Mouse (Mus musculus) left cerebral cortex, postnatal 14 days (tissue): ENCODE measurements around the gene Ush2a. TPM values are rescaled to one million over a fixed set of nuclear protein-coding genes. Genes with fewer than 3 reads are reported as not detected.

Experiments
- DNase-seq, 2 experiments: peaks; one replicate each; pipeline ENCODE4 v3.0.0; 2021 to 2022; ENCODE audit warnings: low spot score in 2 of 2, mixed read lengths in 1 of 2
- intact Hi-C: fragments of 180-260 bp; cut with DNase I; formaldehyde crosslinking; loops from one replicate; pipeline ENCODE4 v1.15.1; 2025
- total RNA-seq, 2 experiments: library from RNA; stranded (reverse); gene quantifications; 2 replicates each; pipeline ENCODE4 v1.2.3; 2021

The Ush2a gene
- total RNA-seq, 2 experiments from 2014 or later, result 0.09 to 0.23 TPM

DNA sequence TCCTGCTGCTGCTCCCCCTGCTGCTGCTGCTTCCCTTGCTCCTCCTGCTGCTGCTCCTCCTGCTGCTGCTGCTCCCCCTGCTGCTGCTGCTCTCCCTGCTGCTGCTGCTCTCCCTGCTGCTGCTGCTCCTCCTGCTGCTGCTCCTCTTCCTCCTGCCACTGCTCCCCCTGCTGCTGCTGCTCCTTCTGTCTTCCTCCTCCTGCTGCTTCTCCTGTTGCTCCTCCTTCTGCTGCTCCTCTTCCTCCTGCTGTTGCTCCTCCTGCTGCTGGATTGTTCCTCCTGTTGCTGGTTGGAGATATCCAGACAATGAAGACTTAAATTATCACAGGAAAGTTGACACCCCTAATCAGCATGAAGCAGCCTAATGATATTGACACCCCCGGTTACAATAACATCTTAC is 123.4 kb downstream of the Ush2a start:
- intact Hi-C loops, result no loop called here
- DNase-seq, result no peak

GRCm38 (mm10) chr1:188385733-188386261 is 124.0 kb downstream of the Ush2a start:
- intact Hi-C loops, result no loop called here

DNA sequence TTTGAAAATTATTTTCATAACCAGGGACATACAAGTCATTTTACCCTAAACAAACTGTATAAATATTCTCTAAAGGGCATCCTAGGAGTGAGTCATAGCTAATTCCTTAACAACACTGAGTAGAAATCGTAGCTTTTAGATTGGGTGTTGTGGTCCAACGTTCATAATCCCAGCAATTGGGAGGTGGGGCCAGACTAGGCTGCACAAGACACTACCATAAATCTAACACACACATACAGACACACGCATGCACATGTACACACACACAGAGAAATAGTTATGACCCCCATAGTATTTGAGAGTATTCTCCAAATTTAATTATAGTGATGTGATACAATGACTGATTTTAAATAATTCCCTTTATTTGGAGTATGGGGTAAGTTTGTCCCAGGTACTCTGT is 125.5 kb downstream of the Ush2a start:
- intact Hi-C loops, result no loop called here
- no peak for DNase-seq

More at GRCm38 (mm10) chr1:188385733-188386261, 124.0 kb downstream of the Ush2a start:
- DNase-seq, result no peak

DNA sequence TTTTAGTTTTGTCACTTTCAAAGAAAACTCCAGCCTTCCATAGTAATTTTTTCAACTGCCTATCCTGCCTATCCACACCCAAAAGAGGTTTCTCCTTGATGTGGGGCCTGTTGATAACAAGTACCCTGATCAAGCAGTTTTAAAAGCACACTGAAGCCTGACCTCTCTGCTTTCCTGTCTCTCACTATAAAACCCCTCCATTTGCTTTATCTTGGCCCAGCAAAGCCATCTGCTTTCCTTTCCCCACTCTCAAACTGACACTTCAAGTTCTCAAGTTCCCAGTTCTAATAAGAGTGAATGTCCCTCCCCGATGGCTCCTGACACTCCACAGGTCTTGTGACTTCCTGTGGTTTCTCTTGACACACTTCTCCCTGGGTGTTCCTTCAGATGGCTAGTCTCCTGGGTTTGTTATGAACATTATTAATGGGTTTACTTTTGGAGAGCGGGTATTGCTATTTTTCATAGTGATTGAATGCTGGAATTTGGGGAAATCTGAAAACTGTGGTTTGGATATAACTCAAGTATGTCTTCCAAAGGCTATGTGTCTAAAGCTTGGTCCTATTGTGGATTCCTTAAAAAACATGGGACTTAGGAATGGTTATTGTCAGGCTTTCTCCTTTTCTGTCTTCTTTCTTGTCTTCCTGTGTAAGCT is 126.1 kb downstream of the Ush2a start:
- DNase-seq, result no peak
- intact Hi-C loops, result no loop called here

GRCm38 (mm10) chr1:188390080-188390479 is 128.3 kb downstream of the Ush2a start:
- DNase-seq, result no peak
- intact Hi-C loops, result no loop called here

GRCm38 (mm10) chr1:188407176-188407575 is 145.4 kb downstream of the Ush2a start:
- DNase-seq, result no peak
- intact Hi-C loops, result no loop called here

DNA sequence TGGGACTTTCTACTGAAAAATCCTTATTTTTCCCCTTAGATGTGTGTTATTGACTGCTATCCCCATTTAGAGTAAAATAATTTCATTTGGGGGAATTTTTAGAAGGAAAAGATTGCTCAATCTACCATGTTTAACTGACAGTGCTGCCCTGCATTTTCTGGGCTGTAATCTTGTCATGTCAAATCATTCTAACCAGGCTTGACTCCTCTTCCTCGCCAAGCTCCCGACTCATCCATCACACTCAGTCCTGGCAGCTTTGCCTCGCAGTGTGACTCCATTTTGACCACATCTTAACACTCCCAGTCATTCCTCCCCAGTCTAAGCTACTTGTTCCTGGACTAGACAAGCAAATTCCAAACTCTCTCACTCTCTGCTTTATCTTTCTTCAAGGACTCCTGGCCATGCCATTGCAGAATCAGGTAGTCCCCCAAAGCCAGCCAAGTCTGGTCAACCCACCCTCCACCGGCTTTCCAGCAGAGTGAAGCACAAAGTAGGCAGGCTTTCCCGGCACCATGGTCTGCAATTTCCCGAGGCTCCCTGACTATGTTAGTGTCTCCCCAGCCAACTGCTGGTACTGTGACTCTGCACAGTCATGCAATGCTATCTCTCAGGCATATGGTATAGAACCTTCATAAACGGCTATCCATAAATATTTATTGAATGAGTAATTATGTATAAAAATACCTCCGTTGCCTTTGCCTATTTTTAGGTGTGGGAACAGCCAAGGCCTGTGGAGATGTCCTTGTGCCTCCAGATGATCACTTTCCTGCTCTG is 146.0 kb downstream of the Ush2a start:
- no peak for DNase-seq
- intact Hi-C loops, result no loop called here

- DNase-seq, result no peak
- intact Hi-C loops, result no loop called here
Measured at GRCm38 (mm10) chr1:188410547-188410946, 148.7 kb downstream of the Ush2a start.

DNA sequence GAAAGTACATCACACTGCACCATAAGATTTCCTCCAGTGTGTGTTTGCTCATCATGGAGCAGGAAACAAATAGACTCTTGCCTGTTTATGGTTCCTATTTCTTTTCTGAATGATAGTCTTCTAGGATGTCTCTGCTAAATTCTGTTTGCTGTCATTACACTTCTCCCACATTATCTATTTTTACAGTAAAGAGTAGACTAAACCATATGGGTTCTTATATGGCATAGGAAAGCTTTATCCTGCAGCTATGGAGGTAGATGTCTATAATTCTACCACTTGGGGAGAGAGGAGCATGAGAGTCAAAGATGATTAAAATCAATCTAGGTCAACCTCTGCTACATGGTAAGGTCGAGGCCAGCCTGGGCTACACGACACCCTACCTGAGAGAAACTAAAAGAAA is 158.7 kb downstream of the Ush2a start:
- intact Hi-C loops, result no loop called here
- peak in 1 of 2 experiments; percentile 13 for DNase-seq

DNA sequence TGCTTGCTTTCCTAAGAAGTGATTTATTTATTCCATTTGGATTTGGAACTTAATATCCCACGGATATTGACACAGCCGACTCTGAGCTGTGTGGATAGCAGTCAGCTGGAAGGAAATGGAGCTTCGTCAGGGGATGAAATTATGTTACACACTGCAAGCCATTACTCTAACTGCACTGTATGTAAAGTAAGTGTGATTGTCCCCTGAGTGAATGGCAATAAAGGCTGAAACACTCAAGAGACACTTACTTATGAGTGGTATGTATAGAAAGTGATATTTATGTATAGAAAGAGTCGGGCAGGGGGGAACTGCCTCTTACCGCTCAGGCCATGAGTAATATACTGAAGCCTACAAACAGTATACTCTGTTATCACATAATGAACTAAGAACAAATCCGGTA is 166.3 kb downstream of the Ush2a start:
- intact Hi-C loops, result no loop called here
- DNase-seq, result no peak

GRCm38 (mm10) chr1:188430689-188431088 is 168.9 kb downstream of the Ush2a start:
- no peak for DNase-seq
- intact Hi-C loops, result no loop called here

DNA sequence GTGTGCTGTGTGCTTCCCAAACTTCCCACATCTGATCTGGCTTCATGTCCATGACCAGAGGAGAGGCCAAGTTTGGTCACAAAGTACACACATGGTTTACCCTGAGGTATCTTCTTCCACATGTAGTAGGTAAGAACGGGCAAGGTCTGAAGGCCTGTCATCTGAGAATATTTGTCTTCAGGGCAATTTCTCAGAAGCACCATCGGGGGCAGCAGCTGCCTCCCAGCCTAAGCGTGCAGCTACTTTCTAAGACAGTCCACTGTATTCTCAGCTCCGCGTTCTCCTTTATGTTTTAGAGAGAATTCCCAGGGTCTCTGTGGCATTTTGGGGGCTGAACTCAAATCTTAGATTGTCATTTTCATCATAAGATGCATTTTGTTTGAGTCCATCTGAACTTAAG is 186.1 kb downstream of the Ush2a start:
- intact Hi-C loops, result no loop called here
- DNase-seq, result no peak

DNA sequence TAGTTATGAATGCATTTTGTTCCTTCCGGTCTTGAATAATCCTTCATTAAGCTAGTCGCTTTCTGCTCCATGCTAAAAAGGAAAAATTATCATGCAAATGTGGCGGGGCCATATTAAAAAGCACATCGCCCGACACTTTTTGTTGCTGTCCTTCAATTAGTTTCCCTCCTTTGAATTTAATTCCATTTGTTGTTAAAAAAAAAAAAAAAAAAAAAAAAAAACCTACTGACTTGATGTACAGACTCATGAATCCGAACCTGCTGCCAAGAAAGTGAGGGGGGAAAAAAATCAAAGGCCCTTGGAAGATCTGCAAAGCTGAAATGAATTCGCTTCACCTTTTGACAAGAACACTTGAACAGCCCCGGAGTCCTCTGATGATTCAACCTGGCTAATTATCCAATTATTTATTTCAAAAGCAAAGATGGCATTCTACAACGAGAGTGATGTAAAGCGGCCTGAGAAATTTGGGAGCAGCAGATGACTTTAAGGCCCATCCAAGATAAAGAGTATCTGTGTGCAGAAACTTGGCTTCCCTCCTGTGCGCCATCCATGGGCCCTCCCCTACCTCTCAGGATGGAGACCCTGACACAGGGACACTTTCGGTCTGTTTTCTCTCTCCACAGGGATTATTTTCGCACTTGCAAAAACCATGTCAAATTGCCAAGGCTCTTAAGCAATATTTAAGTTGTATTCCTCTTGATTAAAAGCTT is 194.8 kb downstream of the Ush2a start:
- intact Hi-C loops, result no loop called here
- no peak for DNase-seq

DNA sequence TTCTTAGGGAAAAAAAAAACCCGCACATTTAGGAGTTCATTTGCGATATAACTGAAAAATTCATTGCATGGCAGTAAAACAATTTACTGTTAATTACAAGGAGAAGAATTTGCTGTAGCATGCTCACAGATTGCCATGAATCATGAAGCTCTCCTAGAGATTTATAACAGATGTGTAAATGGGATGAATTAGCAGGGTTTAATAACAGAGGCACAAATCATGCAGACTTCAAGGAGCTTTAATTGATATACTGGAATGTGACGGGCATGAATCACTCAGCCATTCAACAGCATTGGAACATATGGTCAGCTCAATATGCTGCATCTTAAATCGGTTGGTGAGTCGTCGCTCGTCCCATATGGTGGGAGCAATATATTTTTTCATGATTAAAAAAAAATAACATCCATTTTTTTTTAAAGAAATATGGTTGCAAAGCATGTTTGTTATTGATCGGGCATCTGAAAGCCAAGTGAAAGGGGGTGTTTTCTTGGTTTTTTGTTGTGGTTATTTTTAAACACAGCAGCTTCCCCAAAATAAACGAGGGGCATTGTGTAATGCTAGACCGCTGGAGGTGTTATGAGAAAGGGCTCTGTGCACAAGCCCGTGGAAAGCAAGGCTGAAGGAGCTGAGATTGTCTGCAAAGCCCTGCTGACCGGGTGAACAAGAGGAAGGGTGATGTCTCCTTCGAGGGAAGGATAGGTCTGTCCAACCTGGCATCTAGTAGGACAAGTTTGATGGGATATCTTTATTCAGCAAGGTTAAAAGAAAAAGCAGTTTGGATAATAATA is 195.6 kb downstream of the Ush2a start:
- DNase-seq, result no peak
- intact Hi-C loops, result no loop called here

GRCm38 (mm10) chr1:188461203-188461602 is 199.4 kb downstream of the Ush2a start:
- intact Hi-C loops, result no loop called here
- no peak for DNase-seq

DNA sequence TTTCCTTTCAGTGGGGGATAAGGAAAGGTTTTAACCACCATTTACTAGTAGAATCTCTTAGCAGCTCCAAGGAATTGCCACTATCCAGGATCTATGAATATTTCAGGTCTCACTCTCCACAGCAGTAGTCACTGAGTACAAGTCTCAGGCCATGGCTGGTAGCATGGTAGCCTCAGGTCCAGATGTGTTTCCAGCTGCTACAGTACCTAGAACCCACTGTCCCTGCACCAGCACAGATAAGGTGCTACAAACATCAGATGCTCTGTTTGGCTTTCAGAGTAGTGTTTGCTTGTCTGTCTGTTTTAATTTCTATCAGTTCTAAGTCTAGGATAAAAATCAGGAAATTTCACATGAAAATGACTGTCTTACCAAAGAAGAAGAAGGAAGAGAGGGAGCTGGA is 202.8 kb downstream of the Ush2a start:
- DNase-seq, result no peak
- intact Hi-C loops, result no loop called here

GRCm38 (mm10) chr1:188468371-188468783 is 206.6 kb downstream of the Ush2a start:
- peak; percentile 13 to 19 for DNase-seq
- intact Hi-C loops, result no loop called here

DNA sequence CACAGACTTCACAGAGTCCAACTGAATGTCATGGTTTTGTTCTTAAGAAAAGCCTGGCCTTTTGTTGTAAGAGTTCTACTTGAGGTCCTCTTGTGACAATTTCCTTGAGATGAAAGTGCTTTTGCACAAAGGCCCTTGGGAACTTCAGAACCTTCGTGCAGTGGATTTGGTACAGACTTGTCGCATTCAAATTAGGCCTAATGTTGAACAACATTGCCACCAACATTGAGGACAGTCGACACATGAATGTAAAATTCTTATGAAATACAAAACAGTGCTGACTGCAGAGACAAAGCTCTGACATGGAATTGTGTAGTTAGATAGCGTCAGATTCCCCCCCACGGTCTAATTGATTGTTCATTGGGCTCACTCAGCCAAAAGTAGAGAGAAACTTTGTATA is 243.1 kb downstream of the Ush2a start:
- no peak for DNase-seq
- intact Hi-C loops, result no loop called here

GRCm38 (mm10) chr1:188518792-188519191 is 257.0 kb downstream of the Ush2a start:
- intact Hi-C loops, result no loop called here
- no peak for DNase-seq

GRCm38 (mm10) chr1:188527451-188527850 is 265.6 kb downstream of the Ush2a start:
- intact Hi-C loops, result no loop called here

More at GRCm38 (mm10) chr1:188527451-188527850, 265.6 kb downstream of the Ush2a start:
- DNase-seq, result no peak
